Mouse (Mus musculus): ENCODE measurements around the gene Bmp2.

DNA sequence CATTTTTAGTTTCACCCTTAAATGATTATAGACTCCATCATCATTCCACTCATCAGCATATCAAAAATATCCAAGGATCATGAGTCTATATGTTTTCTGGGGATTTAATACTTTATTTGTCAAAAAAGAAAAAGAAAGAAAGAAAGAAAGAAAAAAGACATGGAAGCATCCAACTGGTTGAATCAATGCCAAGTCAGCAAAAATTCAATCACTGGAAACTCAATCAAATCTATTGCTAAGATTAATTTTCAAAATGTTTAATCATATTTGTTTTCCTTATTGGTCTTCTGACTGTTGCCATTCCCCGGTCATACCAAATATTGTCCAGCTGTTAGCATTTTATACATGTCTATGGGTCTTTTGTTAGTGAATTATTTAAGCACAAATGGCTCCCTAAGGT is 11.3 kb upstream of the Bmp2 start:
- TF ChIP-seq CTCF (conservative IDR thresholded peaks at IDR 0.05; ENCODE audit: insufficient read depth, insufficient read length, low read depth, low read length), result no peak
- TF ChIP-seq POLR2A (IDR thresholded peaks at IDR 0.05; ENCODE audit: low read depth, low read length), result no peak
